Mouse (Mus musculus): ENCODE data around the gene Sfswap.

DNA sequence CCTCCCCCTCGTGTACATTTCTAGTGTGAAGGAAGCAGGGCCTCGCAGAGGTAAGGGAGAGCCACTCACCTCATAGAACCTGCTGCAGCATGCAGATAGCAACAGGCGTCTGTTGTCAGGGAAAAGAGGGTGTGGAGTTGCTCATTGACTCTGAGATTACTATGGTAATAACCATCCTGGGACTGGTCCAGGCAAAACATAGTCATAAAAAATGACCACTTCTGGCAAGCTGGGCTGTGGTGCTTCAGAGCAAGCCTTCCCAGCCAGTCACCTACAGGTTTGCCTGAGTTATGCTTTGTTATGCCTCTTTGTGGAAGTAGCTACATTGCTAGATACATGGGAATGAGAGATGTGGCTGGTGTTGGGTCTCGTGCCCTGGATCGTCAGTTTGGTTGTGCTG lies 26.1 kb downstream of the Sfswap start:
- TF ChIP-seq POLR2A (IDR thresholded peaks at IDR 0.05; ENCODE audit: borderline replicate concordance, insufficient read depth, low read length) (no peak), CTCF (IDR thresholded peaks at IDR 0.05; ENCODE audit: borderline replicate concordance, insufficient read depth, low read depth, low read length) (no peak)

All from cerebellum, adult 2 months (tissue).